Mouse (Mus musculus): ENCODE measurements around the gene Dnajc19. TPM values are rescaled to one million over a fixed set of nuclear protein-coding genes. Genes with fewer than 3 reads are reported as not detected.
"Not testable (repeated sequence)": the region's sequence is repeated elsewhere in the genome, so short reads cannot be mapped to it uniquely, and the experiment has no call there.

The Dnajc19 gene
- polyA plus RNA-seq, 1 experiment: 67.8 TPM

- 40% methylated on average over 7 of the region's 7 CpGs for WGBS
- DNase-seq: no peak
- Histone ChIP-seq H3K4me3 (replicated peaks; ENCODE audit: extremely low read depth, low read depth, low read length) (no peak overlapping the region), H3K4me1 (ENCODE audit: control insufficient read depth, insufficient read depth, low read length) (no peaks in the 10 kb centered on the region)
- TF ChIP-seq POLR2A (IDR thresholded peaks at IDR 0.05; ENCODE audit: borderline replicate concordance, extremely low read depth, low read depth, low read length): no peak
Observed at GRCm38 (mm10) chr3:34103902-34104672, 23.0 kb upstream of the Dnajc19 start.

DNA sequence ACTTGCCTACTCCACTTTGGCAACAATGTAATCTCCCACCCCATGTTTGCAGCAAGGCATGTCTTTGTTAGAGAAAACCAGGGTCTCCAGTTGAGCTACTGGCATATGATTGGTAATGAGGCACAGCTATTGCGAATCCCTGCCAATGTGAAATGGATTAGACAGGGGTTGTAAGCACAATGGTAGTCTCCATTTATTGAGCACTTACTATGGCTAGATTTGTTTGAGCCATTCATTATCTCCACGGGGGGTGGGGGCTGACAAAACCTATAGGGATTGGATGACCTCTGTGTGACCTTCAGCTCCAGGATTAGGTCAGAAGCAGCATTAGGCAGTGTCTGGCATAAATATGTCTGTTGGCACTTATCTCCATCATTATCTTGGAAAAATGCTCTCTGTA is 21.8 kb upstream of the Dnajc19 start:
- WGBS: 73% methylated on average over 2 of the region's 2 CpGs
- Histone ChIP-seq H3K4me3 (replicated peaks; ENCODE audit: extremely low read depth, low read depth, low read length) (no peak overlapping the region), H3K4me1 (ENCODE audit: control insufficient read depth, insufficient read depth, low read length) (no peaks in the 10 kb centered on the region)
- no peak for TF ChIP-seq CTCF (IDR thresholded peaks at IDR 0.05; ENCODE audit: insufficient read depth, low read length)
- TF ChIP-seq POLR2A (IDR thresholded peaks at IDR 0.05; ENCODE audit: borderline replicate concordance, extremely low read depth, low read depth, low read length): no peak
- DNase-seq: no peak

DNA sequence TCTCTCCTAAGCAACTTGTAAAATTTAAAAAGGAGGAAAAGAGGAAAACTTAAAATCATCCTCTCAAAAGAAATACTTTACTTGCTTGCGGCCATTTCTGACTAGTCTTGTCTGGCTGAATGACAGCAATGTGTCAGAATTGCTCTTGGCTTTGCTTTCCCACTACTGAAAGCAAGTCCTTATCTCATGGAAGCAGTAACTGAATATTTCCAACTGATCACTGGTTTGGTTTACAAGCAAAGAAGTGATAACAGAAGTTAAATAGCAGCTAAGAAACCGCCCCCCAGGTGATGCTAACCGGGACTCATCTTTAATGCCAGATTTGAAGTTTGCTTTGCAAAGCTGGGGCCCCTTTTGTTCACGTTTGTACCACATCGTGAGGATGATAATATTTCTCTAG is 2.5 kb upstream of the Dnajc19 start:
- peaks cover 2% of the 10 kb centered on the region; the same call in 1 of the 2 replicates for H3K4me1 ChIP-seq (ENCODE audit: control insufficient read depth, insufficient read depth, low read length)

DNA sequence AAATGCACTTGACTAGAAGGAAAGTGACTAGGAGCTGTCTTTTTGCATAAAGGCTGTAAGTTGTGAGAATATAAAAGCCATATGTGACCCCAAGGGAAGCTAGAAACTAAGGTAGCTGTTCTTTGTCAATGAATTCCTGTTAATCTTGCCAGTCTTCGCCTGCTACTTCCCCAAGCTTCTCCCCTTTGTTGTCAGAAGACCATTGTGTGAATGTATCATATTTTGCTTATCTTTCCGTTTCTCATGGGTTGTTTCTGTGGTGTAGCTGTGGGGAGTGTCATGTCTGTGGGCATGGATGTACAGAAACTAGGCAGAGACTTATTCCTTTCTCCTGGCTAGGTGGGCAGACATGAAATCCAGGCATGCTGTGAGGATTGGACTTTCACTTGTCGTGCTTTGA is 808 bp upstream of the Dnajc19 start:
- WGBS: 90% methylated on average over 3 of the region's 3 CpGs
- Histone ChIP-seq H3K4me3 (replicated peaks; ENCODE audit: extremely low read depth, low read depth, low read length) (no peak overlapping the region), H3K4me1 (ENCODE audit: control insufficient read depth, insufficient read depth, low read length) (peaks cover 2% of the 10 kb centered on the region; the same call in 1 of the 2 replicates)
- DNase-seq: no peak
- TF ChIP-seq CTCF (IDR thresholded peaks at IDR 0.05; ENCODE audit: insufficient read depth, low read length) (no peak), POLR2A (IDR thresholded peaks at IDR 0.05; ENCODE audit: borderline replicate concordance, extremely low read depth, low read depth, low read length) (no peak)

More for the DNA sequence above, 2.5 kb upstream of the Dnajc19 start:
- no peak for DNase-seq
- TF ChIP-seq CTCF (IDR thresholded peaks at IDR 0.05; ENCODE audit: insufficient read depth, low read length) (no peak), POLR2A (IDR thresholded peaks at IDR 0.05; ENCODE audit: borderline replicate concordance, extremely low read depth, low read depth, low read length) (no peak)
- no peak overlapping the region for H3K4me3 ChIP-seq (replicated peaks; ENCODE audit: extremely low read depth, low read depth, low read length)
- WGBS: 71% methylated on average over 5 of the region's 5 CpGs

DNA sequence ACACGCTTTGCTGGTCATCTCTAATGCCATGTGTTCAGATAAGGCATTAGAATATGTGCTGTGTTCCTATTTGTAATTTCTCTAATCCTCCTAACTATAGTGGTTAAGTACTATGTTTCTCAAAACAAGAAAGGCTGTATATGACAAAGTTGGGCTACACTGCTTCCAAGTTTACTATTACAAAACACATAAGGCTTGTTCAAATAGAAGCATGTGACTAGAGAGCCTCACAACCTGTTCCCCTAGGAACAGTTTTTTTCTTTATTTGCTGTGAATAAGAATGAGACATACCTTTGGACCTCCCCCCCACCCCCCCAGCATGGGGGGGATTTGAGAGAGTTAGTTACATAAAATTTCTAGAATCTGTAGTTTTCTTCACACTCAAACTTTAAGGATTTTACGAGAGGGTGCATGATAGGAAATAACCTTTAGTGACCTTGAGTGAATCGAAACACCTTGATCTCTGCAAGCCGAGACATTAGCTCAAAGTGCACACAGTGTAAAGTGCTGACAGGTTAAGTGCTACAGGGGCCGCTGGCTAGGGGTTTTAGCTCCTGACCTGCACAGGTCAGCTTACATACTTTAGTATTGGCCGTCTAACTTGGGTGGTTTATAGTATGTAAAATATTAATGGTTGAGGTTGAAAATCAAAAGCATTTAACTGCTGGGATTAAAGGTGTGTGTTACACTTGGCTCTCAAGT is 4.9 kb downstream of the Dnajc19 start:
- DNase-seq: no peak
- TF ChIP-seq CTCF (IDR thresholded peaks at IDR 0.05; ENCODE audit: insufficient read depth, low read length) (no peak), POLR2A (IDR thresholded peaks at IDR 0.05; ENCODE audit: borderline replicate concordance, extremely low read depth, low read depth, low read length) (no peak)
- no peak overlapping the region for H3K4me3 ChIP-seq (replicated peaks; ENCODE audit: extremely low read depth, low read depth, low read length)
- WGBS: 66% methylated on average over 6 of the region's 6 CpGs
- no peaks in the 10 kb centered on the region; the same call in none of the 2 replicates for H3K4me1 ChIP-seq (ENCODE audit: control insufficient read depth, insufficient read depth, low read length)

DNA sequence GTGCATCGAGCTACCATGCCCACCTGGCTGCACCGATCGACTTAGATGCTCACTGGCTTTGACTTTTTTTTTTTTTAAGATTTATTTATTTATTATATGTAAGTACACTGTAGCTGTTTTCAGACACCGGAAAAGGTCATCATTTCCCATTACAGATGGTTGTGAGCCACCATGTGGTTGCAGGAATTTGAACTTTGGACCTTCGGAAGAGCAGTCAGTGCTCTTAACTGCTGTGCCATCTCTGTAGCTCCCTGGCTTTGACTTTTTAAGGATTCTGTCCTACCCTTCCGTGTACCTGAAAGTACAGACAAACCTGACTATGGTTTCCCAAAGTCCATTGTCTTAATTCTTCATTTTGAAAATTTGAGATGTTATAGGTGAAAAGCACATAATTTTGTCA is 8.4 kb downstream of the Dnajc19 start:
- TF ChIP-seq POLR2A (IDR thresholded peaks at IDR 0.05; ENCODE audit: borderline replicate concordance, extremely low read depth, low read depth, low read length) (no peak), CTCF (IDR thresholded peaks at IDR 0.05; ENCODE audit: insufficient read depth, low read length) (no peak)
- DNase-seq: no peak
- WGBS: 93% methylated on average over 6 of the region's 6 CpGs
- Histone ChIP-seq H3K4me1 (ENCODE audit: control insufficient read depth, insufficient read depth, low read length) (no peaks in the 10 kb centered on the region; the same call in 1 of the 2 replicates), H3K4me3 (replicated peaks; ENCODE audit: extremely low read depth, low read depth, low read length) (no peak overlapping the region)

- WGBS: 87% methylated on average over 7 of the region's 7 CpGs
- not testable (repeated sequence) for H3K4me1 ChIP-seq (ENCODE audit: control insufficient read depth, insufficient read depth, low read length); H3K4me3 ChIP-seq (replicated peaks; ENCODE audit: extremely low read depth, low read depth, low read length); DNase-seq
Observed at GRCm38 (mm10) chr3:34068943-34069342, 12.2 kb downstream of the Dnajc19 start.

GRCm38 (mm10) chr3:34062352-34062751 is 18.8 kb downstream of the Dnajc19 start:
- DNase-seq: no peak
- Histone ChIP-seq H3K4me1 (ENCODE audit: control insufficient read depth, insufficient read depth, low read length) (no peaks in the 10 kb centered on the region), H3K4me3 (replicated peaks; ENCODE audit: extremely low read depth, low read depth, low read length) (no peak overlapping the region)
- WGBS: 94% methylated on average over 2 of the region's 2 CpGs
- TF ChIP-seq POLR2A (IDR thresholded peaks at IDR 0.05; ENCODE audit: borderline replicate concordance, extremely low read depth, low read depth, low read length) (no peak), CTCF (IDR thresholded peaks at IDR 0.05; ENCODE audit: insufficient read depth, low read length) (no peak)

DNA sequence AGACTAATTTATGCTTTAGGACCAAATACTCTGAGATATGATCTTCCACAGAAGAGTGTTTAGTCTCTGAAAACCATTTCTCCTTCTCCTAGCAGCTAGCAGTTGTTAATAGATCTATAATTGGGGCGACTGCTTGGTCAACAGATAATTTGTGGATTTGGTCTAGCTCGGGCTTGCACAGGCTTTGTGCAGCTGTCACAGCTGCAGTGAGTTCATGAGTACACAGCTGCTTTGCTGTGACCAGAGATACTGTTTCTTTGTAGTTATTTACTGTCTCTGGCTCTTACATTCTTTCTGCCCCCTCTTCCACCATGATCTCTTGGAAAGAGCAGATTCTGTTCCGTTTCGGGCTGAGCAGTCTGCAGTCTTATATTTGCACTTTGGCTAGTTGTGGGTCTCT is 39.1 kb downstream of the Dnajc19 start:
- H3K4me3 ChIP-seq (replicated peaks; ENCODE audit: extremely low read depth, low read depth, low read length): no peak overlapping the region
- no peak for DNase-seq
- 87% methylated on average over 4 of the region's 4 CpGs for WGBS
- TF ChIP-seq POLR2A (IDR thresholded peaks at IDR 0.05; ENCODE audit: borderline replicate concordance, extremely low read depth, low read depth, low read length) (no peak), CTCF (IDR thresholded peaks at IDR 0.05; ENCODE audit: insufficient read depth, low read length) (no peak)
- H3K4me1 ChIP-seq (ENCODE audit: control insufficient read depth, insufficient read depth, low read length): peaks cover 3% of the 10 kb centered on the region

- WGBS: 90% methylated on average over 3 of the region's 3 CpGs
- Histone ChIP-seq H3K4me3 (replicated peaks; ENCODE audit: extremely low read depth, low read depth, low read length) (no peak overlapping the region), H3K4me1 (ENCODE audit: control insufficient read depth, insufficient read depth, low read length) (peaks cover 16% of the 10 kb centered on the region)
- DNase-seq: no peak
- no peak for TF ChIP-seq CTCF (IDR thresholded peaks at IDR 0.05; ENCODE audit: insufficient read depth, low read length)
- TF ChIP-seq POLR2A (IDR thresholded peaks at IDR 0.05; ENCODE audit: borderline replicate concordance, extremely low read depth, low read depth, low read length): no peak
Observed at GRCm38 (mm10) chr3:34035706-34036105, 45.4 kb downstream of the Dnajc19 start.
